Mouse (Mus musculus) cerebellum, postnatal 10 days (tissue): ENCODE data around the gene Helb.
"Not testable (repeated sequence)": the region's sequence is repeated elsewhere in the genome, so short reads cannot be mapped to it uniquely, and the experiment has no call there.

Experiments
- DNase-seq, 2 experiments: peaks; one replicate each; pipeline ENCODE4 v3.0.0; 2021; ENCODE audit warnings: mixed read lengths in 2 of 2

Gene Helb

DNA sequence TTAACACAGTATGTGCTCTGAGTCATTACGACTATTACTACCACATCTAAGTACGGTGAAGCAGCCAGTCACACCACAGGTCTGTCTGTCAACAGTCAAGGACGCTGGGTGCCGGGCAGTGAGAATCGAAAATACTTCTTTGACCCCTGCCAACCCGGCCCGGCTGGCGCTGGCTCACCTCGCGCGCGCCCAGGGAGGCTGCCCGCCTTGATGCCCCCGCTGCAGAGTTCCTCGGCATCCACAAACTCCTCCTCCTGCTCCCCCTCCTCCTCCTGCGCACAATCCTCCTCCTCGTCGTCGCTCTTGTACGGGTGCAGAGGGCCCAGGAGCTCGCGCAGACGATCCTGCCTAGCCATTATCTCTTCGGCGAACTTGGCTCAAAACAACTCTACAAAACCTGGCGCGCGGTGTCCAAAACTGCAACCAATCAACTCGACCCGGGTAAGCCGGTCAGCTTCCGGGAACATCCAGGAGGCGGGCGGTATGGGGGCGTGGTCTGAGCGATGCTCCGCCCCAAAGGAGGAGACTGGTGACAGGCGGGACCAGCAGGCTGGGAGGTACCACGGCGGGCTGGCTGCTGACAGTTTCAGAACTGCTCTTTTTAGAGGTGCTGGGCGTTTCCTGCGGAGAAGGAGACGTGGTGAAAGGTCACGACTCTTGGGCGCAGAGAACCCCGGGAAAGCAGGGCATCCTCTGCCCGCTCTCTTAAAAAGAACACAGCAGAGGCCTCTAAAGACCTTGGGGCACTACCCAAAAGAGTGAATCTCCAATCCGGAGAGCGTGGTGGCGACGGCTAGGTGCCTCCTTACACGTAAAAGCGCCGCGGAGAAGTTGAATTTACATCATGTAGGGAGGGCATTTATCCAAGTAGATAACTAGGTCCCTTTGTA is at the start of gene Helb:
Helb (minus strand) TSS at position 481 of the 890 bp plus-strand sequence.
- DNase-seq: peak; percentile 99

- no peak for DNase-seq
These were observed 47.7 kb upstream of the Helb start for GRCm38 (mm10) chr10:120160533-120160932.

DNA sequence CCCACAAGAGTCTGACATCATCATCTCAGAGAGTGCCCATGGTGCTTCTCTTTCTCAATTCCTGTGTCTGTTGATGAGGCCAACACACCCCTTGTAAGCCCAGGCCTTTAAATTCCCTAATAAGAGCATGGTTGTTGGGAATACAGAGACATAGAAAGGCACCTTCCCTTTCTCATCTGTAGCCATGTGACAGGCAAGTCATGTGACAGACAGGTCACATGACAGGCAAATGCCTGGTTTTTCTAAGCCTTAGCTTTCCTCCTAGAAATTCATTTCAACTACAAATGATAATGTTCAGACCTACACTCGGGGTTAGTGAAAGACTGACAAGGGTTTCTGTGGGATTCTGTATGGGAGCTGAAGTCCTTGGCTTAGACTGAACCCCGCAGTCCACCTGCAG is 41.1 kb upstream of the Helb start:
- DNase-seq: no peak

DNA sequence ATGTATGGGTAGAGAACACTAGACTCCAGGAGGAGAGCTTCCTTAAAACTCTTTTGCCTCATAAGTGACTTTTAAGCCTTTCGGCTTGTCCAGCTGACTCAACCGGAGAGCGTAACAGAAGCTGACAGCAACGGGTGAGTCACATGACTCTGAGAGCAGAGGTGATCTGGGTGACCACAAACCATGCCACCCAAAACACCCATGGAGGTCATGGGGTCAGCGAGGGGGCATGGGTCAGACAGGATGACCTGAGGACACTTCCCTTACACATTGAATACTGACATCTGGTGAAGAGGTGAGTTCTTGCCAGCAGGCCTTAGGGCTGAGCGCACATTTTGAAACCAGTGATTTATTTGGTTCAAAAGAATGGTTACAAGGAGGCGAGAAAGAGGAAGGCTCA is 38.9 kb upstream of the Helb start:
- DNase-seq: no peak

DNA sequence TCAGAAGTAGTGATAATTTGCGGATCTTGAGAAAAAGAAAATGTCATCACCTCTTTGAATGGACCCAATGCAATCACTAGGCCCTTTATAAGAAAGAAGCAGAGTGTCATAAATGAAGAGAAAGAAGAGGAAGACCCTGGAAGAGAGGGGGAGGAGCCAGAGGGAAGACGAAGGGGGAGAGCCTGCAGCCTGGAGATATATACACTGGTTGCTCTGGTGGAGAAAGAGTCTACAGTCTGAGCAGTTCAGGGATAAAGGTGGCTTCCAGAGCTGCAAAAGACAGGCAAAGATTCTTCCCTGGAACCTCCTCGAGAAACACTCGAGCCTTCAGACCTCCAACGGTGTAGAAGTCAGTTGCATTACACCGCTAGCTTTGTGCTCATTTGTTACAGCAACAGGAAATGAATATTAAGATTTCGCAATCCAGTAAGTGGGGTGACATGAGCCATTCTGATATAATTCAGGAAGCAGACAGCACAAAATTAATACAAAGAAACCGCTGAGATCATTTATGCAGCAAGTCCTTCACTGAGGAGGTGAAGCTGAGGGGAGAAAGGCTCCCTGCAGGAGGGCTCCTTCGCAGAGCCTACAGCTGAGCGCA is 28.2 kb upstream of the Helb start:
- DNase-seq: no peak

- no peak for DNase-seq
These were observed 27.4 kb upstream of the Helb start for GRCm38 (mm10) chr10:120140193-120140592.

- DNase-seq: peak in 1 of 2 experiments; percentile 9
These were observed 23.3 kb upstream of the Helb start for GRCm38 (mm10) chr10:120136020-120136562.

DNA sequence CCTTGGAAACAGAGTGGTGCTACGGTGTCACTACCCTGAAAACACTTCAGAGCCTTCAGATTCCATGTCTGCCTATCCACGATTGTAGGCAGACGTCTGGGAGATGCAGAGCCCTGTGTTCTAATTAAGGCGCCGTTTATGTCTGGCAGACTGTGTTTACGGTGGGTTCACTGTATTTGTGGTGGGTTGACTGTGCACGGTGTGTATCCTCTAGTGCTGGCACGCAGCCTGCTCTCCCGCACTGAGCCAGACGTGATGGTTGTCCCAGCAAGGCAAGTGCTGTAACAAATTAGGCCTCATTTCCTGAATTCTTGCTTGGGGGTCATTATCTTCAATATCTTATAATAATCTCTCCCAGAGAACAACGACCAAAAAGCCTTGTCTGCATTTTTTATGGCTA is 20.9 kb upstream of the Helb start:
- DNase-seq: peak; percentile 41 to 59

DNA sequence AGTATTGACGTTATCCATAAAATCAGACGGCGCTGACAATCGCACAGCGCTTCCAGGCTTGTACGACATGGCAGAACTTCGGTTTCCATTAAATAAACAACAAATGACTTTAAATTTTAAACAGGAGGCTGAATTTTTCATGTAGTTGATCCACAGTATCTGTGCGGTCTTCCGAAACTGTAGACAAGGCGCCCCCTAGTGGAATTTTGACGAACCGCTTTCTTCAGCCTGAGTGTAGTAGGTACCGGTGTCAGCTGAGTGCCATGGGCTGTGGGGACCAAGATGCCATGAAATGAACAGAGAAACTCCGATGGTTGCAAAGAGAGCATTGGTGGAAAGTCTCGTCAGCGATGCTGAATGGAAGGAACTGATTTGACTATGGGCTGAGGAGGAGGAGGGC is 17.8 kb upstream of the Helb start:
- DNase-seq: peak; percentile 70 to 80

DNA sequence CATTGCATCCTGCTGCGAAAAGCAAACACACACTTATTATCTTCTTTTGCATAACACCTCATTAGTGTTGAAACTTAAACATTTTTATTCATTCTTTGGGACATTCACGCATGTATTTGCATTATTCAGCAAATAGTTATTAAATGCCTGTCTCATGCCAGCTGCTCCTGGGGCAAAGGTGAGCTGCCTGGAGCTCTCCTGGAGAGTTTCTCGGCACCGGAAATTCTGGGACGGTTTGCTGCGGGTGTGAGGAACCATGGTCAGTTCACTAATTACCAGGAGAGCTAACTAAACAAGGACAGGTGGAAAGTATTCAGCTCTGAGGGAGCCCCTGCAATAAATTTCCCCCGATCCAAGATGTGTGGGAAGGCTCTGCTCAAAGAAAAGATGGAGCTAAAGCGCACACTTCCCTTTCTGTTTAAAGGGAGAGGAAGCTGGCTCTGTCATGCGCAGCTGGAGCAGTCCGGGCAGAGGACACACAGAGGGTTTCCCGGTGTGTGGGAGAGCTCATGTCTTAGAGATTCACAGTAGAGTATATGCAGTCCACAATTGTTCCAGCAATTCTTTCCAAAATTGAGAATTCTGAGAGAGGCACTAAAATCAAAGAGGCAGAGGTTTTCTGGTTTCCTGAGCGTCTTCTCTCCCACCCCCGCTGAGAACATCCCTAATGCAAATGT is 16.0 kb upstream of the Helb start:
- DNase-seq: no peak

GRCm38 (mm10) chr10:120125465-120125857 is 12.7 kb upstream of the Helb start:
- DNase-seq: no peak

GRCm38 (mm10) chr10:120124801-120125464 is 12.1 kb upstream of the Helb start:
- DNase-seq: peak; percentile 89 to 93

- no peak for DNase-seq
These were observed 10.9 kb upstream of the Helb start for GRCm38 (mm10) chr10:120123721-120124120.

GRCm38 (mm10) chr10:120115249-120115648 is 2.5 kb upstream of the Helb start:
- peak; percentile 19 to 28 for DNase-seq

DNA sequence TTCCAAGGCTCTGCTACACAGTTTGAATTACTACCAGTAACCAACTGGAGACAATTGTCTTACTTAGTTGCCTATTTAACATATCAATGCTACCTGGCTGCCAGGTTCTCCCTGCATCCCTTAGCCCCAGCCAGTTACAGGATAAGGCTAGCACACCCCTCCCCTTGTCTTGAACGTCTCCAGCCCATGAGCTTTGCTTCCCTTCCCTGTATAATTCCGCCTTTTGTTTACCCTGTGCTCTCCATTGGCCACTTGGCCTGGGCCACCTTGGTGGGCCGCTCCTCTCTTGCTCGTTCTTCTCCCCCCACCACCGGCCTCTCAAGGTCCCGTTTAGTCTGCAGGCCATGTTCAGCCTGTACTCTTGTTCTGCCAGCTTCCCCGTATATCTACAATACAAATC is 1.7 kb upstream of the Helb start:
- no peak for DNase-seq

- no peak for DNase-seq
These were observed 1.2 kb upstream of the Helb start for GRCm38 (mm10) chr10:120113980-120114379.

- DNase-seq: not testable (repeated sequence)
These were observed 695 bp upstream of the Helb start for GRCm38 (mm10) chr10:120113482-120113881.

- no peak for DNase-seq
These were observed 982 bp downstream of the Helb start for GRCm38 (mm10) chr10:120111691-120112319.

DNA sequence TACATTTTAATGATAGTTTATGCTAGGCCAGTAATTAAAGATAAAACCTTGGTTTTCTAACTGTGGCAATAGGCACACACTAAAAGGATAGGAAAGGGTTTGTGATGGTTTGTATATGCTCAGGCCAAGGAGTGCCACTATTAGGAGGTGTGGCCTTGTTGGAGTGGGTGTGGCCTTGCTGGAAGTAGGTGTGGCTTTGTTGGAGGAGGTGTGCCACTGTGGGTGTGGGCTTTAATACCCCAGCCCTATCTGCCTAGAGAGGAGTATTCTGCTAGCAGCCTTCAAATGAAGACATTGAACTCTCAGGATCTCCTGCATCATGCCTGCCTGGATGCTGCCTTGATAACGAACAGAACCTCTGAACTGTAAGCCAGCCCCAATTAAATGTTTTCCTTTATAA is 12.0 kb downstream of the Helb start:
- DNase-seq: no peak

- DNase-seq: no peak
These were observed 15.2 kb downstream of the Helb start for GRCm38 (mm10) chr10:120097564-120097963.

- DNase-seq: no peak
These were observed 17.1 kb downstream of the Helb start for GRCm38 (mm10) chr10:120095716-120096115.

DNA sequence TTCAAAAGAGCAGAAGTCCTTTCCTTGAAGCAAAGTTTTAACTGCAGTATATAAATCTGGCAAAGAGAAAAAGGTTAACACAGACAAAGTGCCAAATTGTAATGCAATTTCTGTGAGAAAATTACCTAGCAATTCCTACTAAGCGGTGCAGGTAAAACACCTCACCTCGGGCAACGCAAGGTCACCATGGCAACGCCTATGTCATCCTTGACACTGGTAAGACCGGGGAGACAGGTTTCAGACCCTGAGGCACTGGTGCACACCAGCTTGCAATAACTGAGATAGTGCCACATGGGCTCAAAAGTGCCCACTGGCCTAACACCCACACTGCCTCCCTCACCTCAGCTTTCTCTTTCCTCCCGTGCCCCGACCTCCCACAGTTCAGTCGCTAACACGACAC is 17.7 kb downstream of the Helb start:
- DNase-seq: no peak
